Mouse (Mus musculus) cerebellum, postnatal 14 days (tissue): Measurements from ENCODE around the gene Pla2g1b.

Source experiments
- DNase-seq, 2 experiments: peaks; one replicate each; pipeline ENCODE4 v3.0.0; 2021; ENCODE audit warnings: mixed read lengths in 2 of 2

The Pla2g1b gene

GRCm38 (mm10) chr5:115447108-115447507, 19.0 kb upstream of the Pla2g1b start:
- DNase-seq = peak; percentile 41 to 53

- no peak for DNase-seq
These were observed 16.8 kb upstream of the Pla2g1b start for GRCm38 (mm10) chr5:115449247-115449646.

- no peak for DNase-seq
These were observed 15.4 kb upstream of the Pla2g1b start for GRCm38 (mm10) chr5:115450410-115451317.

- DNase-seq = no peak
These were observed 11.5 kb upstream of the Pla2g1b start for GRCm38 (mm10) chr5:115454422-115455090.

- DNase-seq = no peak
These were observed 10.2 kb upstream of the Pla2g1b start for GRCm38 (mm10) chr5:115455838-115456237.

GRCm38 (mm10) chr5:115458918-115459317, 7.1 kb upstream of the Pla2g1b start:
- no peak for DNase-seq

GRCm38 (mm10) chr5:115464408-115465115, 1.5 kb upstream of the Pla2g1b start:
- no peak for DNase-seq

- DNase-seq = no peak
These were observed 3.7 kb downstream of the Pla2g1b start for GRCm38 (mm10) chr5:115469791-115470190.

- DNase-seq = peak; percentile 74 to 77
These were observed 4.9 kb downstream of the Pla2g1b start for GRCm38 (mm10) chr5:115470766-115471531.

- DNase-seq = no peak
These were observed 7.1 kb downstream of the Pla2g1b start for GRCm38 (mm10) chr5:115473191-115473590.

- no peak for DNase-seq
These were observed 8.2 kb downstream of the Pla2g1b start for GRCm38 (mm10) chr5:115474174-115474828.

- peak; percentile 67 to 72 for DNase-seq
These were observed 9.5 kb downstream of the Pla2g1b start for GRCm38 (mm10) chr5:115475337-115476106.

GRCm38 (mm10) chr5:115476107-115476727, 10.2 kb downstream of the Pla2g1b start:
- no peak for DNase-seq

GRCm38 (mm10) chr5:115479561-115479960, 13.5 kb downstream of the Pla2g1b start:
- no peak for DNase-seq

GRCm38 (mm10) chr5:115480101-115480500, 14.0 kb downstream of the Pla2g1b start:
- DNase-seq = no peak

GRCm38 (mm10) chr5:115482390-115483265, 16.6 kb downstream of the Pla2g1b start:
- DNase-seq = no peak

GRCm38 (mm10) chr5:115483385-115483784, 17.3 kb downstream of the Pla2g1b start:
- no peak for DNase-seq

- DNase-seq = peak; percentile 81 to 89
These were observed 18.2 kb downstream of the Pla2g1b start, which contains the start of gene Sirt4 for GRCm38 (mm10) chr5:115483947-115484920. Gene Sirt4 (minus strand): TSS chr5:115484725.
